Comparison of ENCODE assay signal across 9 mouse cellular contexts in genomic region chr17:35168541-35169207, GRCm38 (mm10). TPM values are rescaled to one million over a fixed set of nuclear protein-coding genes. Genes with fewer than 3 reads are reported as not detected.
DNase-seq lines count a peak whose midpoint lies in the region; ATAC-seq and TF ChIP-seq lines count a peak whose summit lies in the region.
"Had no signal": no experiment of that assay in that cellular context is flagged by ENCODE, and none has a peak within 500 bp of the region (broad histone marks: within the 10 kb centered on the region; RNA-seq: fewer than 3 reads in every experiment).

No protein-coding gene starts in this region.

- peak; percentile 85 for TF ChIP-seq CTCF in layer of hippocampus, adult 2 months (conservative IDR thresholded peaks at IDR 0.05)

- H3K4me1 ChIP-seq in embryonic facial prominence, embryonic 14.5 days (ENCODE audit: control insufficient read depth, insufficient read depth, low read length), result peaks cover 13% of the 10 kb centered on the region
- H3K4me1 ChIP-seq in neural tube, embryonic 15.5 days, result peaks cover 14% of the 10 kb centered on the region

- H3K9me3 ChIP-seq in embryonic facial prominence, embryonic 14.5 days (ENCODE audit: control insufficient read depth, low read length), result no peaks in the 10 kb centered on the region
- no peaks in the 10 kb centered on the region for H3K9me3 ChIP-seq in neural tube, embryonic 15.5 days (replicated peaks)
- H3K9me3 ChIP-seq: embryonic facial prominence, embryonic 12.5 days; limb, embryonic 12.5 days had no signal

- no peak for ATAC-seq in embryonic facial prominence, embryonic 14.5 days (ENCODE audit: low read depth)
- no peak for ATAC-seq in neural tube, embryonic 15.5 days (ENCODE audit: low FRiP score)

- no peak overlapping the region for H3K4me3 ChIP-seq in layer of hippocampus, adult 2 months
- no peak overlapping the region for H3K4me3 ChIP-seq in embryonic facial prominence, embryonic 14.5 days (ENCODE audit: low read depth, low read length)
- no peak overlapping the region for H3K4me3 ChIP-seq in neural tube, embryonic 15.5 days (replicated peaks)
- H3K4me3 ChIP-seq: embryonic facial prominence, embryonic 12.5 days; limb, embryonic 12.5 days had no signal

- DNase-seq in layer of hippocampus, adult 2 months (ENCODE audit: low spot score in 2 of 2), result no peak
- no peak for DNase-seq in layer of hippocampus, adult 8-10 months (ENCODE audit: low spot score in 2 of 2)
- DNase-seq in NIH3T3 (ENCODE audit: low read depth), result peak; percentile 84
- peak; percentile 84 for DNase-seq in embryonic facial prominence, embryonic 14.5 days (ENCODE audit: low spot score)
- DNase-seq in urinary bladder, postnatal 14 days (ENCODE audit: low spot score), result no peak
- DNase-seq in spleen, adult 12 weeks (ENCODE audit: low spot score), result no peak

- WGBS in embryonic facial prominence, embryonic 14.5 days, result 12% methylated on average over 4 of the region's 4 CpGs
- WGBS in neural tube, embryonic 15.5 days, result 20% methylated on average over 4 of the region's 4 CpGs

- H3K9ac ChIP-seq in embryonic facial prominence, embryonic 14.5 days (ENCODE audit: low read depth, low read length), result no peak overlapping the region
- H3K9ac ChIP-seq in neural tube, embryonic 15.5 days (replicated peaks), result no peak overlapping the region
- H3K9ac ChIP-seq: embryonic facial prominence, embryonic 12.5 days; limb, embryonic 12.5 days had no signal

- peak overlapping the region; percentile 81 for H3K27ac ChIP-seq in layer of hippocampus, adult 2 months
- H3K27ac ChIP-seq in embryonic facial prominence, embryonic 14.5 days (replicated peaks; ENCODE audit: low read depth, low read length), result no peak overlapping the region
- peak overlapping the region; percentile 23; the same call in 1 of the 2 replicates for H3K27ac ChIP-seq in neural tube, embryonic 15.5 days (replicated peaks)
- H3K27ac ChIP-seq: embryonic facial prominence, embryonic 12.5 days; limb, embryonic 12.5 days had no signal

- H3K36me3 ChIP-seq in embryonic facial prominence, embryonic 14.5 days (ENCODE audit: control insufficient read depth, insufficient read depth, low read length), result no peaks in the 10 kb centered on the region
- H3K36me3 ChIP-seq in neural tube, embryonic 15.5 days, result no peaks in the 10 kb centered on the region
- H3K36me3 ChIP-seq: embryonic facial prominence, embryonic 12.5 days; limb, embryonic 12.5 days had no signal

- no peaks in the 10 kb centered on the region for H3K27me3 ChIP-seq in embryonic facial prominence, embryonic 14.5 days (replicated peaks; ENCODE audit: control insufficient read depth, insufficient read depth, low read length)
- H3K27me3 ChIP-seq in neural tube, embryonic 15.5 days (replicated peaks), result no peaks in the 10 kb centered on the region
- H3K27me3 ChIP-seq: embryonic facial prominence, embryonic 12.5 days; limb, embryonic 12.5 days had no signal

- no peak overlapping the region for H3K4me2 ChIP-seq in embryonic facial prominence, embryonic 14.5 days (ENCODE audit: low read depth, low read length)
- H3K4me2 ChIP-seq in neural tube, embryonic 15.5 days, result no peak overlapping the region
- H3K4me2 ChIP-seq: embryonic facial prominence, embryonic 12.5 days; limb, embryonic 12.5 days had no signal

RNA-seq across cellular contexts. Expression of gene Prrc2a, which starts 4.0 kb away (rescaled TPM):
- 100 to 1,000 TPM; 339 to 370 TPM for total RNA-seq in layer of hippocampus, adult 2 months (2021)
- total RNA-seq in layer of hippocampus, adult 8-10 months (2022), result 100 to 1,000 TPM; 302 to 328 (median 308) TPM
- 151 and 172 TPM in 2 replicates for polyA plus RNA-seq in embryonic facial prominence, embryonic 14.5 days (2014; fragmentation: Nextera tagmentation; extraction: Ambion mirVana)
- 155 TPM in 2 replicates for polyA plus RNA-seq in neural tube, embryonic 15.5 days (2015; fragmentation: Nextera tagmentation; extraction: Ambion mirVana)

RNA-seq across cellular contexts. Expression of gene Aif1, which starts 7.2 kb away (rescaled TPM):
- total RNA-seq in layer of hippocampus, adult 2 months (2021), result 10 to 100 TPM; 11.1 to 11.8 TPM
- 10 to 100 TPM in 2 of 4 experiments, 1 to 10 TPM in 2; 6.3 to 45.4 (median 25.7) TPM for total RNA-seq in layer of hippocampus, adult 8-10 months (2022)
- polyA plus RNA-seq in embryonic facial prominence, embryonic 14.5 days (2014; fragmentation: Nextera tagmentation; extraction: Ambion mirVana), result 16.5 and 17.7 TPM in 2 replicates
- polyA plus RNA-seq in neural tube, embryonic 15.5 days (2015; fragmentation: Nextera tagmentation; extraction: Ambion mirVana), result 12.1 and 12.3 TPM in 2 replicates

RNA-seq across cellular contexts. Expression of gene Lst1, which starts 19.6 kb away (rescaled TPM):
- 1 to 10 TPM; 6.2 to 8.6 TPM for total RNA-seq in layer of hippocampus, adult 2 months (2021)
- total RNA-seq in layer of hippocampus, adult 8-10 months (2022), result 10 to 100 TPM in 1 of 4 experiments, 1 to 10 TPM in 3; 5.0 to 13.2 (median 7.1) TPM
- polyA plus RNA-seq in embryonic facial prominence, embryonic 14.5 days (2014; fragmentation: Nextera tagmentation; extraction: Ambion mirVana), result 22.2 and 26.9 TPM in 2 replicates
- polyA plus RNA-seq in neural tube, embryonic 15.5 days (2015; fragmentation: Nextera tagmentation; extraction: Ambion mirVana), result 8.3 and 12.1 TPM in 2 replicates

RNA-seq across cellular contexts. Expression of gene Ltb, which starts 25.6 kb away (rescaled TPM):
- under 1 TPM; 0.76 to 0.77 TPM for total RNA-seq in layer of hippocampus, adult 2 months (2021)
- total RNA-seq in layer of hippocampus, adult 8-10 months (2022), result 1 to 10 TPM in 1 of 4 experiments, under 1 TPM in 3; 0.53 to 1.4 (median 0.71) TPM
- polyA plus RNA-seq in embryonic facial prominence, embryonic 14.5 days (2014; fragmentation: Nextera tagmentation; extraction: Ambion mirVana), result 2.0 and 3.3 TPM in 2 replicates
- 0.63 and 7.3 TPM in 2 replicates for polyA plus RNA-seq in neural tube, embryonic 15.5 days (2015; fragmentation: Nextera tagmentation; extraction: Ambion mirVana)

RNA-seq across cellular contexts. Expression of gene Tnf, which starts 33.1 kb away (rescaled TPM):
- total RNA-seq in layer of hippocampus, adult 2 months (2021), result not detected
- total RNA-seq in layer of hippocampus, adult 8-10 months (2022), result under 1 TPM in 1 of 4 experiments, not detected in 3; 0.29 TPM
- 0.62 and 0.74 TPM in 2 replicates for polyA plus RNA-seq in embryonic facial prominence, embryonic 14.5 days (2014; fragmentation: Nextera tagmentation; extraction: Ambion mirVana)
- 0.09 and 0.28 TPM in 2 replicates for polyA plus RNA-seq in neural tube, embryonic 15.5 days (2015; fragmentation: Nextera tagmentation; extraction: Ambion mirVana)
- polyA plus RNA-seq: limb, embryonic 12.5 days had no signal

Comparison
In these comparisons a context has a peak if more than half of its experiments do, and no peak if none do; other contexts are left out.
1. DNase-seq: peak in NIH3T3 (single experiment) and embryonic facial prominence, embryonic 14.5 days (single experiment); none in layer of hippocampus, adult 2 months (0 of 2), layer of hippocampus, adult 8-10 months (0 of 2), urinary bladder, postnatal 14 days (single experiment) and spleen, adult 12 weeks (single experiment).